Mouse (Mus musculus): ENCODE results near the gene Zcchc12. TPM values are rescaled to one million over a fixed set of nuclear protein-coding genes. Genes with fewer than 3 reads are reported as not detected.

Gene Zcchc12
- polyA plus RNA-seq (2012; fragmentation: generic; extraction: Trizol), result 0.02 TPM
- long read RNA-seq, experiment 1, result 0 reads
- long read RNA-seq, experiment 2, result 0 reads

GRCm38 (mm10) chrX:36195736-36196525, at the start of gene Zcchc12:
TSS of gene Zcchc12 (plus strand) at chrX:36195904.
- Histone ChIP-seq H3K27me3 (ENCODE audit: control insufficient read depth, insufficient read depth, insufficient read length) (no peaks in the 10 kb centered on the region), H3K79me2 (ENCODE audit: control insufficient read depth, insufficient read depth) (no peaks in the 10 kb centered on the region), H3K4me3 (ENCODE audit: insufficient read depth, poor library complexity, severe bottlenecking) (no peak within 1 kb of the TSS), H3K79me3 (ENCODE audit: low read depth) (no peaks in the 10 kb centered on the region), H3K36me3 (ENCODE audit: control insufficient read depth, insufficient read depth) (no peaks in the 10 kb centered on the region), H3ac (ENCODE audit: control insufficient read depth, insufficient read length, low read depth) (no peak within 1 kb of the TSS)
- no peak for TF ChIP-seq MAX (IDR thresholded peaks at IDR 0.05)

DNA sequence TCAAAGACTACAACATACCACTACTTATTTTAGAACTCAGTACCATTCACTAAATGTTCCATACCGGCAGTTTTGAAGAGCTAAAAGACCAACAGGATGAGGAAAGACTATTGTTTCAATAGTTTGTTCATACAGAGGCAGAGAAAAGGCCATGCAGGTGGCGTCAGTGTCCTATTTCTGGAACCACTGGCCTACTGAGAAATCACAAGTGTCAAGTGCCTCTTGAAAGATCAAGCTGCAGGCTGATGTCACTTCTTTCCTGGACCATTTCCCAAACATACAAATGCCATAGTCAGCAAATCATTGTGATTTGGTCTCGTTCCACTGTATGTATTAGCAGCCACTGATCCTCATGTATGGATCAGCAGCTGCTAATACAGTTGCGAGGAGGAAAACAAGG, 49.0 kb upstream of the Zcchc12 start:
- no peak for TF ChIP-seq MAX (IDR thresholded peaks at IDR 0.05)
- no peak for TF ChIP-seq CTCF (IDR thresholded peaks at IDR 0.05; ENCODE audit: control insufficient read depth, insufficient read depth, insufficient read length)
- no peak for TF ChIP-seq CEBPB (IDR thresholded peaks at IDR 0.05; ENCODE audit: low read depth)
- no peak for TF ChIP-seq USF1 (IDR thresholded peaks at IDR 0.05; ENCODE audit: low read depth)
- no peak for TF ChIP-seq MYOD1 (IDR thresholded peaks at IDR 0.05; ENCODE audit: control insufficient read depth, insufficient read length, low read depth)
- TF ChIP-seq MYOG (IDR thresholded peaks at IDR 0.05; ENCODE audit: control insufficient read depth, extremely low read depth, insufficient read length), result no peak
- TF ChIP-seq FOSL1 (IDR thresholded peaks at IDR 0.05; ENCODE audit: insufficient read depth, low read length, poor library complexity, severe bottlenecking), result no peak
- Histone ChIP-seq H3K27me3 (ENCODE audit: control insufficient read depth, insufficient read depth, insufficient read length) (no peaks in the 10 kb centered on the region), H3ac (ENCODE audit: control insufficient read depth, insufficient read length, low read depth) (no peak overlapping the region)

DNA sequence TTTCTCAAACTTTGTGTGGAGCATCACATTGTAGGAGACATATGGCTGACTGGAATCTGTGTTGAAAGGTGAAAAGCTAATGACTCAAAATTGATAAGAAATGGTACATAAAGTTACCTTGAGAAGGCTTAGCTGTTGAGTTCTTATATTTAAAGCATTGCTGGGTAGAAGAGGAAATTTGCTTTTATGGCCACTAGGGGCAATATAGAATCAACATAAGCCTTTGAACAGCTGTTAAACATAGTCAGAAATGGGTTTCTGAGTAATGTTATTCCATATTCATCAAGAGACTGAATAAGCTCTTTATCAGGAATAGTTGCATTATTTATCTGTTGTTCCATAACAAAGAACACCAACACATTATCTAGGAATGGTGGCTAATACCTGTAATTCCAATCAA, 45.6 kb upstream of the Zcchc12 start:
- Histone ChIP-seq H3ac (ENCODE audit: control insufficient read depth, insufficient read length, low read depth) (no peak overlapping the region), H3K79me3 (ENCODE audit: low read depth) (no peaks in the 10 kb centered on the region), H3K36me3 (ENCODE audit: control insufficient read depth, insufficient read depth) (no peaks in the 10 kb centered on the region), H3K4me3 (ENCODE audit: insufficient read depth, poor library complexity, severe bottlenecking) (no peak overlapping the region), H3K27me3 (ENCODE audit: control insufficient read depth, insufficient read depth, insufficient read length) (no peaks in the 10 kb centered on the region), H3K79me2 (ENCODE audit: control insufficient read depth, insufficient read depth) (no peaks in the 10 kb centered on the region)
- TF ChIP-seq FOSL1 (IDR thresholded peaks at IDR 0.05; ENCODE audit: insufficient read depth, low read length, poor library complexity, severe bottlenecking), result no peak

More for the DNA sequence above, 49.0 kb upstream of the Zcchc12 start:
- no peak overlapping the region for H3K4me3 ChIP-seq (ENCODE audit: insufficient read depth, poor library complexity, severe bottlenecking)
- no peaks in the 10 kb centered on the region for H3K36me3 ChIP-seq (ENCODE audit: control insufficient read depth, insufficient read depth)
- no peaks in the 10 kb centered on the region for H3K79me3 ChIP-seq (ENCODE audit: low read depth)
- no peaks in the 10 kb centered on the region for H3K79me2 ChIP-seq (ENCODE audit: control insufficient read depth, insufficient read depth)

GRCm38 (mm10) chrX:36156677-36157076, 39.0 kb upstream of the Zcchc12 start:
- H3ac ChIP-seq (ENCODE audit: control insufficient read depth, insufficient read length, low read depth), result no peak overlapping the region
- no peaks in the 10 kb centered on the region for H3K27me3 ChIP-seq (ENCODE audit: control insufficient read depth, insufficient read depth, insufficient read length)
- no peaks in the 10 kb centered on the region for H3K79me2 ChIP-seq (ENCODE audit: control insufficient read depth, insufficient read depth)
- H3K36me3 ChIP-seq (ENCODE audit: control insufficient read depth, insufficient read depth), result no peaks in the 10 kb centered on the region
- H3K79me3 ChIP-seq (ENCODE audit: low read depth), result no peaks in the 10 kb centered on the region
- no peak overlapping the region for H3K4me3 ChIP-seq (ENCODE audit: insufficient read depth, poor library complexity, severe bottlenecking)
- TF ChIP-seq USF1 (IDR thresholded peaks at IDR 0.05; ENCODE audit: low read depth) (no peak), FOSL1 (IDR thresholded peaks at IDR 0.05; ENCODE audit: insufficient read depth, low read length, poor library complexity, severe bottlenecking) (no peak), CEBPB (IDR thresholded peaks at IDR 0.05; ENCODE audit: low read depth) (no peak), MYOD1 (IDR thresholded peaks at IDR 0.05; ENCODE audit: control insufficient read depth, insufficient read length, low read depth) (no peak), MAX (IDR thresholded peaks at IDR 0.05) (no peak), MYOG (IDR thresholded peaks at IDR 0.05; ENCODE audit: control insufficient read depth, extremely low read depth, insufficient read length) (no peak), CTCF (IDR thresholded peaks at IDR 0.05; ENCODE audit: control insufficient read depth, insufficient read depth, insufficient read length) (no peak)

DNA sequence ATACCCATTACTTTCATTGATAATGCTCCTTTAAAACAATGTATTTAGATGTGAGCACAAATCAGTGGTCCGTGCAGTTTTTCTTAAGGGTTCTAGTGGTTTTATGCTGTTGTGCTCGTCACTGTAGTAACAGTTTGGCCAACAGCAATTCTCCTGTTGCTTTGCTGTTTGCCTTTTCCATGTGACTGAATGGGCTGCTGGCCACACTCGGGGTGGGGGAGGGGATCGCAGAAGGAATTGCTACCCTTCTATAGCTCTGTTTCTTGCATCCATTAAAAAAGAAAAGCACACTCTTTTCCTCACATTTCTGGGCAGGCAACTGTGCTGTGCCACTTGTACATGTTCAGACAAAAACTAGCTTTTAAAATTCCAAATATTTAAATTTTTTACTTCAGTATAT, 34.1 kb upstream of the Zcchc12 start:
- Histone ChIP-seq H3K4me3 (ENCODE audit: insufficient read depth, poor library complexity, severe bottlenecking) (no peak overlapping the region), H3ac (ENCODE audit: control insufficient read depth, insufficient read length, low read depth) (no peak overlapping the region), H3K36me3 (ENCODE audit: control insufficient read depth, insufficient read depth) (no peaks in the 10 kb centered on the region), H3K79me3 (ENCODE audit: low read depth) (no peaks in the 10 kb centered on the region), H3K27me3 (ENCODE audit: control insufficient read depth, insufficient read depth, insufficient read length) (no peaks in the 10 kb centered on the region), H3K79me2 (ENCODE audit: control insufficient read depth, insufficient read depth) (no peaks in the 10 kb centered on the region)
- no peak for TF ChIP-seq MAX (IDR thresholded peaks at IDR 0.05)
- no peak for TF ChIP-seq FOSL1 (IDR thresholded peaks at IDR 0.05; ENCODE audit: insufficient read depth, low read length, poor library complexity, severe bottlenecking)
- TF ChIP-seq MYOG (IDR thresholded peaks at IDR 0.05; ENCODE audit: control insufficient read depth, extremely low read depth, insufficient read length), result no peak
- TF ChIP-seq CEBPB (IDR thresholded peaks at IDR 0.05; ENCODE audit: low read depth), result no peak
- TF ChIP-seq CTCF (IDR thresholded peaks at IDR 0.05; ENCODE audit: control insufficient read depth, insufficient read depth, insufficient read length), result no peak
- TF ChIP-seq MYOD1 (IDR thresholded peaks at IDR 0.05; ENCODE audit: control insufficient read depth, insufficient read length, low read depth), result no peak
- no peak for TF ChIP-seq USF1 (IDR thresholded peaks at IDR 0.05; ENCODE audit: low read depth)

- H3K79me2 ChIP-seq (ENCODE audit: control insufficient read depth, insufficient read depth), result no peaks in the 10 kb centered on the region
- H3K79me3 ChIP-seq (ENCODE audit: low read depth), result no peaks in the 10 kb centered on the region
- H3K4me3 ChIP-seq (ENCODE audit: insufficient read depth, poor library complexity, severe bottlenecking), result no peak overlapping the region
- H3K27me3 ChIP-seq (ENCODE audit: control insufficient read depth, insufficient read depth, insufficient read length), result no peaks in the 10 kb centered on the region
- H3K36me3 ChIP-seq (ENCODE audit: control insufficient read depth, insufficient read depth), result no peaks in the 10 kb centered on the region
- H3ac ChIP-seq (ENCODE audit: control insufficient read depth, insufficient read length, low read depth), result no peak overlapping the region
- peak; percentile 9 for TF ChIP-seq CTCF (IDR thresholded peaks at IDR 0.05; ENCODE audit: control insufficient read depth, insufficient read depth, insufficient read length)
- TF ChIP-seq CEBPB (IDR thresholded peaks at IDR 0.05; ENCODE audit: low read depth), result no peak
These were observed 12.1 kb upstream of the Zcchc12 start for GRCm38 (mm10) chrX:36183625-36184024.

All from C2C12 (cell line).